9 mouse cellular contexts compared by ENCODE assay signal in genomic region chr7:15947653-15948260, GRCm38 (mm10). TPM values are rescaled to one million over a fixed set of nuclear protein-coding genes. Genes with fewer than 3 reads are reported as not detected.
DNase-seq lines count a peak whose midpoint lies in the region; ATAC-seq and TF ChIP-seq lines count a peak whose summit lies in the region.
"Had no signal": no experiment of that assay in that cellular context is flagged by ENCODE, and none has a peak within 500 bp of the region (broad histone marks: within the 10 kb centered on the region; RNA-seq: fewer than 3 reads in every experiment).

No protein-coding gene starts in this region.

- peak overlapping the region; percentile 58; the same call in 1 of the 2 replicates for H3K27ac ChIP-seq in heart, embryonic 12.5 days (ENCODE audit: poor library complexity, severe bottlenecking)
- H3K27ac ChIP-seq in midbrain, embryonic 15.5 days = no peak overlapping the region
- no peak overlapping the region for H3K27ac ChIP-seq in midbrain, postnatal 0 days (ENCODE audit: low read depth, low read length)
- no peak overlapping the region for H3K27ac ChIP-seq in intestine, postnatal 0 days (ENCODE audit: low read depth, low read length)
- peak overlapping the region; percentile 83 for H3K27ac ChIP-seq in stomach, postnatal 0 days (replicated peaks)
- H3K27ac ChIP-seq: left cerebral cortex, adult 2 months had no signal

- no peak overlapping the region for H3K4me3 ChIP-seq in heart, embryonic 12.5 days
- H3K4me3 ChIP-seq in midbrain, embryonic 15.5 days = no peak overlapping the region
- no peak overlapping the region for H3K4me3 ChIP-seq in midbrain, postnatal 0 days (ENCODE audit: low read depth, low read length)
- H3K4me3 ChIP-seq in intestine, postnatal 0 days (ENCODE audit: low read depth, low read length) = no peak overlapping the region
- no peak overlapping the region; the same call in 1 of the 2 replicates for H3K4me3 ChIP-seq in stomach, postnatal 0 days (ENCODE audit: low read depth, low read length)

- H3K36me3 ChIP-seq in heart, embryonic 12.5 days = peaks cover 35% of the 10 kb centered on the region
- H3K36me3 ChIP-seq in midbrain, embryonic 15.5 days (replicated peaks) = peaks cover 2% of the 10 kb centered on the region; the same call in 1 of the 2 replicates
- H3K36me3 ChIP-seq in midbrain, postnatal 0 days (ENCODE audit: insufficient read depth, low read length) = peaks cover 7% of the 10 kb centered on the region; the same call in 1 of the 2 replicates
- peaks cover 36% of the 10 kb centered on the region for H3K36me3 ChIP-seq in intestine, postnatal 0 days (ENCODE audit: control insufficient read depth, insufficient read depth)
- peaks cover 3% of the 10 kb centered on the region for H3K36me3 ChIP-seq in stomach, postnatal 0 days (ENCODE audit: control insufficient read depth, insufficient read depth, low read length)

- peak overlapping the region; percentile 71 for H3K4me2 ChIP-seq in heart, embryonic 12.5 days
- H3K4me2 ChIP-seq in midbrain, embryonic 15.5 days = peak overlapping the region; percentile 33; the same call in 1 of the 2 replicates
- no peak overlapping the region for H3K4me2 ChIP-seq in midbrain, postnatal 0 days (ENCODE audit: low read depth, low read length, poor library complexity, severe bottlenecking)
- peak overlapping the region; percentile 67; the same call in 1 of the 2 replicates for H3K4me2 ChIP-seq in intestine, postnatal 0 days (replicated peaks; ENCODE audit: low read depth)
- H3K4me2 ChIP-seq in stomach, postnatal 0 days (replicated peaks; ENCODE audit: low read depth) = peak overlapping the region; percentile 50; the same call in 1 of the 2 replicates

- ATAC-seq in heart, embryonic 12.5 days (ENCODE audit: insufficient number of reproducible peaks, low FRiP score) = no peak
- ATAC-seq in midbrain, embryonic 15.5 days (replicated peaks) = no peak
- no peak for ATAC-seq in midbrain, postnatal 0 days (ENCODE audit: low FRiP score)
- no peak for ATAC-seq in intestine, postnatal 0 days
- ATAC-seq in stomach, postnatal 0 days (ENCODE audit: low FRiP score, low TSS enrichment) = no peak

- intact Hi-C loops in heart, postnatal 36 days (cut with DNase I) = loop anchor here (1.0 to 2.0 kb wide), 2 partner anchors 15 to 20 kb away; partner anchors contain the start of gene Ehd2

- no peak for TF ChIP-seq EP300 in stomach, postnatal 0 days (optimal IDR thresholded peaks at IDR 0.05)

- peaks cover 24% of the 10 kb centered on the region for H3K4me1 ChIP-seq in heart, embryonic 12.5 days (replicated peaks)
- peaks cover 25% of the 10 kb centered on the region for H3K4me1 ChIP-seq in midbrain, embryonic 15.5 days
- H3K4me1 ChIP-seq in midbrain, postnatal 0 days (ENCODE audit: insufficient read depth, low read length) = no peaks in the 10 kb centered on the region
- H3K4me1 ChIP-seq in intestine, postnatal 0 days (replicated peaks; ENCODE audit: control insufficient read depth, insufficient read depth, low read length) = no peaks in the 10 kb centered on the region
- no peaks in the 10 kb centered on the region for H3K4me1 ChIP-seq in stomach, postnatal 0 days (replicated peaks; ENCODE audit: control insufficient read depth, insufficient read depth)

- TF ChIP-seq CTCF in midbrain, postnatal 0 days (IDR thresholded peaks at IDR 0.05) = no peak
- no peak for TF ChIP-seq CTCF in intestine, postnatal 0 days (IDR thresholded peaks at IDR 0.05; ENCODE audit: low read depth)
- TF ChIP-seq CTCF in stomach, postnatal 0 days (IDR thresholded peaks at IDR 0.05; ENCODE audit: low read depth) = no peak

- no peaks in the 10 kb centered on the region for H3K9me3 ChIP-seq in heart, embryonic 12.5 days (replicated peaks)
- no peaks in the 10 kb centered on the region for H3K9me3 ChIP-seq in midbrain, embryonic 15.5 days
- H3K9me3 ChIP-seq in midbrain, postnatal 0 days (ENCODE audit: low read length) = no peaks in the 10 kb centered on the region
- H3K9me3 ChIP-seq in intestine, postnatal 0 days (ENCODE audit: control insufficient read depth) = no peaks in the 10 kb centered on the region
- no peaks in the 10 kb centered on the region for H3K9me3 ChIP-seq in stomach, postnatal 0 days (ENCODE audit: control insufficient read depth, low read length)

- no peak for DNase-seq in heart, postnatal 36 days
- DNase-seq in midbrain, postnatal 0 days (ENCODE audit: low spot score) = no peak
- DNase-seq in stomach, postnatal 0 days (ENCODE audit: low spot score) = no peak
- no peak for DNase-seq in thymus, postnatal 25 days
- DNase-seq in thymus, postnatal 36 days = no peak

- WGBS in heart, embryonic 12.5 days = 38% methylated on average over 4 of the region's 4 CpGs
- 47% methylated on average over 4 of the region's 4 CpGs for WGBS in midbrain, embryonic 15.5 days
- WGBS in midbrain, postnatal 0 days = 44% methylated on average over 4 of the region's 4 CpGs
- 43% methylated on average over 4 of the region's 4 CpGs for WGBS in intestine, postnatal 0 days
- 38% methylated on average over 4 of the region's 4 CpGs for WGBS in stomach, postnatal 0 days

- 0 out of 2 replicates have a peak overlapping the region, but pooled peaks have one; percentile 72 for H3K9ac ChIP-seq in heart, embryonic 12.5 days
- no peak overlapping the region for H3K9ac ChIP-seq in midbrain, embryonic 15.5 days
- H3K9ac ChIP-seq in midbrain, postnatal 0 days (replicated peaks; ENCODE audit: low read length, poor library complexity, severe bottlenecking) = no peak overlapping the region
- H3K9ac ChIP-seq in intestine, postnatal 0 days (ENCODE audit: low read depth, low read length) = no peak overlapping the region
- no peak overlapping the region for H3K9ac ChIP-seq in stomach, postnatal 0 days (ENCODE audit: low read length)

- H3K27me3 ChIP-seq in heart, embryonic 12.5 days (replicated peaks) = no peaks in the 10 kb centered on the region
- H3K27me3 ChIP-seq in midbrain, embryonic 15.5 days (replicated peaks) = no peaks in the 10 kb centered on the region
- no peaks in the 10 kb centered on the region for H3K27me3 ChIP-seq in midbrain, postnatal 0 days (ENCODE audit: insufficient read depth, low read length)
- no peaks in the 10 kb centered on the region for H3K27me3 ChIP-seq in intestine, postnatal 0 days (replicated peaks; ENCODE audit: control insufficient read depth, insufficient read depth, low read length)
- H3K27me3 ChIP-seq in stomach, postnatal 0 days (ENCODE audit: control insufficient read depth, insufficient read depth, low read length) = no peaks in the 10 kb centered on the region

RNA-seq across cellular contexts. Expression of gene Nop53, which starts 1.9 kb away (rescaled TPM):
- polyA plus RNA-seq in heart, embryonic 12.5 days (2016; fragmentation: Nextera tagmentation; extraction: Ambion mirVana) = 122 and 126 TPM in 2 replicates
- 100 to 1,000 TPM; 137 to 141 TPM for total RNA-seq in heart, postnatal 36 days (2021)
- polyA plus RNA-seq in midbrain, embryonic 15.5 days (2015; fragmentation: Nextera tagmentation; extraction: Ambion mirVana) = 114 and 126 TPM in 2 replicates
- total RNA-seq in midbrain, postnatal 0 days (2014; rRNA removed) = 82.8 and 104 TPM in 2 replicates
- 128 and 143 TPM in 2 replicates for polyA plus RNA-seq in midbrain, postnatal 0 days (2015; fragmentation: Nextera tagmentation; extraction: Ambion mirVana)
- polyA plus RNA-seq in intestine, postnatal 0 days (2015; fragmentation: Nextera tagmentation; extraction: Ambion mirVana) = 109 and 115 TPM in 2 replicates
- polyA plus RNA-seq in stomach, postnatal 0 days (2015; fragmentation: Nextera tagmentation; extraction: Ambion mirVana) = 139 and 147 TPM in 2 replicates

RNA-seq across cellular contexts. Expression of gene Ehd2, which starts 19.6 kb away (rescaled TPM):
- 35.2 and 37.9 TPM in 2 replicates for polyA plus RNA-seq in heart, embryonic 12.5 days (2016; fragmentation: Nextera tagmentation; extraction: Ambion mirVana)
- 100 to 1,000 TPM in 1 of 2 experiments, 10 to 100 TPM in 1; 93.1 to 131 TPM for total RNA-seq in heart, postnatal 36 days (2021)
- polyA plus RNA-seq in midbrain, embryonic 15.5 days (2015; fragmentation: Nextera tagmentation; extraction: Ambion mirVana) = 4.6 and 5.8 TPM in 2 replicates
- total RNA-seq in midbrain, postnatal 0 days (2014; rRNA removed) = 5.6 and 5.9 TPM in 2 replicates
- 3.9 and 4.3 TPM in 2 replicates for polyA plus RNA-seq in midbrain, postnatal 0 days (2015; fragmentation: Nextera tagmentation; extraction: Ambion mirVana)
- 29.3 and 30.9 TPM in 2 replicates for polyA plus RNA-seq in intestine, postnatal 0 days (2015; fragmentation: Nextera tagmentation; extraction: Ambion mirVana)
- polyA plus RNA-seq in stomach, postnatal 0 days (2015; fragmentation: Nextera tagmentation; extraction: Ambion mirVana) = 30.7 and 37.7 TPM in 2 replicates

RNA-seq across cellular contexts. Expression of gene Selenow, which starts 25.6 kb away (rescaled TPM):
- 759 and 790 TPM in 2 replicates for polyA plus RNA-seq in heart, embryonic 12.5 days (2016; fragmentation: Nextera tagmentation; extraction: Ambion mirVana)
- 100 to 1,000 TPM; 169 to 178 TPM for total RNA-seq in heart, postnatal 36 days (2021)
- 1,365 and 1,414 TPM in 2 replicates for polyA plus RNA-seq in midbrain, embryonic 15.5 days (2015; fragmentation: Nextera tagmentation; extraction: Ambion mirVana)
- 718 and 730 TPM in 2 replicates for total RNA-seq in midbrain, postnatal 0 days (2014; rRNA removed)
- polyA plus RNA-seq in midbrain, postnatal 0 days (2015; fragmentation: Nextera tagmentation; extraction: Ambion mirVana) = 2,106 and 2,315 TPM in 2 replicates
- 813 and 814 TPM in 2 replicates for polyA plus RNA-seq in intestine, postnatal 0 days (2015; fragmentation: Nextera tagmentation; extraction: Ambion mirVana)
- polyA plus RNA-seq in stomach, postnatal 0 days (2015; fragmentation: Nextera tagmentation; extraction: Ambion mirVana) = 560 and 572 TPM in 2 replicates

Comparison
In these comparisons a context has a peak if more than half of its experiments do, and no peak if none do; other contexts are left out.
1. H3K27ac ChIP-seq: peak in heart, embryonic 12.5 days (single experiment) and stomach, postnatal 0 days (single experiment); none in midbrain, embryonic 15.5 days (single experiment), midbrain, postnatal 0 days (single experiment) and intestine, postnatal 0 days (single experiment).